In genomic region chr1:126656246-126656645, GRCm38 (mm10) we compare ENCODE assay signal across 10 mouse cellular contexts.
DNase-seq lines count a peak whose midpoint lies in the region; ATAC-seq and TF ChIP-seq lines count a peak whose summit lies in the region.
"Had no signal": no experiment of that assay in that cellular context is flagged by ENCODE, and none has a peak within 500 bp of the region (broad histone marks: within the 10 kb centered on the region; RNA-seq: fewer than 3 reads in every experiment).

No protein-coding gene starts in this region.

- no peak overlapping the region for H3K4me2 ChIP-seq in liver, postnatal 0 days (ENCODE audit: low read depth, low read length)

- no peaks in the 10 kb centered on the region for H3K27me3 ChIP-seq in liver, postnatal 0 days (ENCODE audit: insufficient read depth, low read length)

- H3K9ac ChIP-seq in liver, postnatal 0 days (replicated peaks): no peak overlapping the region

- H3K4me3 ChIP-seq in liver, postnatal 0 days (ENCODE audit: low read depth, low read length): no peak overlapping the region
- H3K4me3 ChIP-seq: forebrain, embryonic 10.5 days had no signal

- no peak overlapping the region for H3K27ac ChIP-seq in liver, postnatal 0 days (ENCODE audit: low read depth)
- H3K27ac ChIP-seq: forebrain, embryonic 10.5 days had no signal

- H3K9me3 ChIP-seq in liver, postnatal 0 days (ENCODE audit: low read length): no peaks in the 10 kb centered on the region
- H3K9me3 ChIP-seq: forebrain, embryonic 10.5 days had no signal

- no peaks in the 10 kb centered on the region for H3K36me3 ChIP-seq in liver, postnatal 0 days (replicated peaks; ENCODE audit: insufficient read depth, low read length)
- H3K36me3 ChIP-seq: forebrain, embryonic 10.5 days had no signal

- 75% methylated on average over 2 of the region's 2 CpGs for WGBS in liver, postnatal 0 days (ENCODE audit: insufficient replicate concordance)

- no peak for ATAC-seq in liver, postnatal 0 days
- ATAC-seq: intestine, embryonic 16.5 days had no signal

- no peak for TF ChIP-seq CTCF in liver, postnatal 0 days (IDR thresholded peaks at IDR 0.05; ENCODE audit: low read depth)

- DNase-seq in left cerebral cortex, adult 11 months (ENCODE audit: low spot score): peak; percentile 58
- no peak for DNase-seq in left cerebral cortex, postnatal 4 days
- peak; percentile 60 to 80 for DNase-seq in frontal cortex, adult 2 months (ENCODE audit: extremely low spot score in 1 of 2, low spot score in 1 of 2)
- peak; percentile 69 for DNase-seq in layer of hippocampus, adult 9-10 months (ENCODE audit: low spot score)
- peak; percentile 55 for DNase-seq in right cerebral cortex, postnatal 25 days
- no peak for DNase-seq in liver, postnatal 0 days
- DNase-seq in adrenal gland, postnatal 10 days: no peak
- no peak for DNase-seq in urinary bladder, postnatal 25 days (ENCODE audit: low spot score)

- TF ChIP-seq EP300 in liver, postnatal 0 days (IDR thresholded peaks at IDR 0.05; ENCODE audit: low read depth): no peak

- intact Hi-C loops in left cerebral cortex, postnatal 4 days (cut with DNase I): no loop called here

- H3K4me1 ChIP-seq in liver, postnatal 0 days (ENCODE audit: insufficient read depth): no peaks in the 10 kb centered on the region

Comparison
In these comparisons a context has a peak if more than half of its experiments do, and no peak if none do; other contexts are left out.
1. DNase-seq: peak in left cerebral cortex, adult 11 months (single experiment), frontal cortex, adult 2 months (2 of 2), layer of hippocampus, adult 9-10 months (single experiment) and right cerebral cortex, postnatal 25 days (single experiment); none in left cerebral cortex, postnatal 4 days (single experiment), liver, postnatal 0 days (single experiment), adrenal gland, postnatal 10 days (single experiment) and urinary bladder, postnatal 25 days (single experiment).